Mouse (Mus musculus): ENCODE measurements around the gene Gm43638. TPM values are rescaled to one million over a fixed set of nuclear protein-coding genes. Genes with fewer than 3 reads are reported as not detected.
"Not testable (repeated sequence)": the region's sequence is repeated elsewhere in the genome, so short reads cannot be mapped to it uniquely, and the experiment has no call there.

The Gm43638 gene
- not detected for total RNA-seq (2021)
- polyA plus RNA-seq (2012; rRNA removed): not detected in 2 replicates
- long read RNA-seq, partial matches to known transcripts: 0 of 1 reads
- long read RNA-seq, other reads (novel, unspliced or antisense): 1 of 1 reads

- H3K27me3 ChIP-seq (ENCODE audit: control insufficient read depth, insufficient read depth, low read length); H3K9ac ChIP-seq (ENCODE audit: low read depth, low read length); H3K4me3 ChIP-seq; H3K27ac ChIP-seq; H3K79me2 ChIP-seq (replicated peaks; ENCODE audit: control insufficient read depth, insufficient read depth, low read length); H3K4me1 ChIP-seq (ENCODE audit: control insufficient read depth, insufficient read depth, low read length); H3K36me3 ChIP-seq (ENCODE audit: control insufficient read depth, insufficient read depth, low read length); intact Hi-C loops (cut with DNase I); DNase-seq: not testable (repeated sequence)
- 60% methylated on average over 1 of the region's 1 CpGs for WGBS
Observed at GRCm38 (mm10) chr5:87486706-87487105, at the start of gene Gm43638. TSS of gene Gm43638 (minus strand) at chr5:87486806.

- 76% methylated on average over 4 of the region's 4 CpGs for WGBS
- DNase-seq: no peak
Observed at GRCm38 (mm10) chr5:87535994-87536644, 49.5 kb upstream of the Gm43638 start.

GRCm38 (mm10) chr5:87532288-87532687 lies 45.7 kb upstream of the Gm43638 start:
- Histone ChIP-seq H3K79me2 (replicated peaks; ENCODE audit: control insufficient read depth, insufficient read depth, low read length) (no peaks in the 10 kb centered on the region), H3K4me3 (no peak overlapping the region), H3K36me3 (ENCODE audit: control insufficient read depth, insufficient read depth, low read length) (no peaks in the 10 kb centered on the region), H3K9ac (ENCODE audit: low read depth, low read length) (no peak overlapping the region), H3K27me3 (ENCODE audit: control insufficient read depth, insufficient read depth, low read length) (no peaks in the 10 kb centered on the region), H3K27ac (no peak overlapping the region), H3K4me1 (ENCODE audit: control insufficient read depth, insufficient read depth, low read length) (no peaks in the 10 kb centered on the region)
- TF ChIP-seq EP300 (IDR thresholded peaks at IDR 0.05; ENCODE audit: insufficient read depth, low read depth, low read length) (no peak), CTCF (IDR thresholded peaks at IDR 0.05) (no peak)
- 63% methylated on average over 2 of the region's 2 CpGs for WGBS
- no peak for DNase-seq
- intact Hi-C loops (cut with DNase I): no loop called here

More at GRCm38 (mm10) chr5:87535994-87536644, 49.5 kb upstream of the Gm43638 start:
- Histone ChIP-seq H3K79me2 (replicated peaks; ENCODE audit: control insufficient read depth, insufficient read depth, low read length) (no peaks in the 10 kb centered on the region), H3K27me3 (ENCODE audit: control insufficient read depth, insufficient read depth, low read length) (no peaks in the 10 kb centered on the region), H3K9ac (ENCODE audit: low read depth, low read length) (no peak overlapping the region), H3K4me1 (ENCODE audit: control insufficient read depth, insufficient read depth, low read length) (no peaks in the 10 kb centered on the region), H3K27ac (no peak overlapping the region), H3K36me3 (ENCODE audit: control insufficient read depth, insufficient read depth, low read length) (no peaks in the 10 kb centered on the region), H3K4me3 (no peak overlapping the region)
- intact Hi-C loops (cut with DNase I): no loop called here
- no peak for TF ChIP-seq CTCF (IDR thresholded peaks at IDR 0.05)
- no peak for TF ChIP-seq POLR2A (IDR thresholded peaks at IDR 0.05; ENCODE audit: insufficient read depth, low read depth, low read length)
- TF ChIP-seq EP300 (IDR thresholded peaks at IDR 0.05; ENCODE audit: insufficient read depth, low read depth, low read length): no peak

- 85% methylated on average over 2 of the region's 2 CpGs for WGBS
- intact Hi-C loops (cut with DNase I): not testable (repeated sequence)
Observed at GRCm38 (mm10) chr5:87523561-87523960, 37.0 kb upstream of the Gm43638 start.

GRCm38 (mm10) chr5:87505776-87506458 lies 19.3 kb upstream of the Gm43638 start:
- intact Hi-C loops (cut with DNase I): no loop called here
- no peaks in the 10 kb centered on the region for H3K27me3 ChIP-seq (ENCODE audit: control insufficient read depth, insufficient read depth, low read length)
- H3K9ac ChIP-seq (ENCODE audit: low read depth, low read length): no peak overlapping the region
- H3K27ac ChIP-seq: no peak overlapping the region
- H3K36me3 ChIP-seq (ENCODE audit: control insufficient read depth, insufficient read depth, low read length): no peaks in the 10 kb centered on the region
- DNase-seq: no peak
- 54% methylated on average over 4 of the region's 4 CpGs for WGBS
- H3K4me3 ChIP-seq: no peak overlapping the region
- TF ChIP-seq EP300 (IDR thresholded peaks at IDR 0.05; ENCODE audit: insufficient read depth, low read depth, low read length) (no peak), CTCF (IDR thresholded peaks at IDR 0.05) (no peak), POLR2A (IDR thresholded peaks at IDR 0.05; ENCODE audit: insufficient read depth, low read depth, low read length) (no peak)
- no peaks in the 10 kb centered on the region for H3K79me2 ChIP-seq (replicated peaks; ENCODE audit: control insufficient read depth, insufficient read depth, low read length)
- no peaks in the 10 kb centered on the region for H3K4me1 ChIP-seq (ENCODE audit: control insufficient read depth, insufficient read depth, low read length)

More at GRCm38 (mm10) chr5:87523561-87523960, 37.0 kb upstream of the Gm43638 start:
- not testable (repeated sequence) for H3K36me3 ChIP-seq (ENCODE audit: control insufficient read depth, insufficient read depth, low read length); H3K27ac ChIP-seq; H3K9ac ChIP-seq (ENCODE audit: low read depth, low read length); H3K4me3 ChIP-seq; H3K79me2 ChIP-seq (replicated peaks; ENCODE audit: control insufficient read depth, insufficient read depth, low read length); DNase-seq; H3K4me1 ChIP-seq (ENCODE audit: control insufficient read depth, insufficient read depth, low read length); H3K27me3 ChIP-seq (ENCODE audit: control insufficient read depth, insufficient read depth, low read length)

GRCm38 (mm10) chr5:87502687-87503086 lies 16.1 kb upstream of the Gm43638 start:
- Histone ChIP-seq H3K9ac (ENCODE audit: low read depth, low read length) (no peak overlapping the region), H3K27ac (no peak overlapping the region), H3K4me1 (ENCODE audit: control insufficient read depth, insufficient read depth, low read length) (no peaks in the 10 kb centered on the region), H3K4me3 (no peak overlapping the region), H3K79me2 (replicated peaks; ENCODE audit: control insufficient read depth, insufficient read depth, low read length) (no peaks in the 10 kb centered on the region), H3K27me3 (ENCODE audit: control insufficient read depth, insufficient read depth, low read length) (no peaks in the 10 kb centered on the region), H3K36me3 (ENCODE audit: control insufficient read depth, insufficient read depth, low read length) (no peaks in the 10 kb centered on the region)
- intact Hi-C loops (cut with DNase I): no loop called here
- no peak for DNase-seq
- 74% methylated on average over 1 of the region's 1 CpGs for WGBS
- TF ChIP-seq EP300 (IDR thresholded peaks at IDR 0.05; ENCODE audit: insufficient read depth, low read depth, low read length) (no peak), POLR2A (IDR thresholded peaks at IDR 0.05; ENCODE audit: insufficient read depth, low read depth, low read length) (no peak), CTCF (IDR thresholded peaks at IDR 0.05) (no peak)
